Comparison of ENCODE assay signal across 13 mouse cellular contexts in genomic region chr1:119194533-119194932, GRCm38 (mm10).
DNase-seq lines count a peak whose midpoint lies in the region; ATAC-seq and TF ChIP-seq lines count a peak whose summit lies in the region.
"Had no signal": no experiment of that assay in that cellular context is flagged by ENCODE, and none has a peak within 500 bp of the region (broad histone marks: within the 10 kb centered on the region; RNA-seq: fewer than 3 reads in every experiment).

No protein-coding gene starts in this region.

- H3K36me3 ChIP-seq in kidney, embryonic 14.5 days (ENCODE audit: control insufficient read depth, insufficient read depth, low read length) = no peaks in the 10 kb centered on the region
- H3K36me3 ChIP-seq in heart, embryonic 13.5 days = no peaks in the 10 kb centered on the region
- H3K36me3 ChIP-seq in midbrain, postnatal 0 days (ENCODE audit: insufficient read depth, low read length) = no peaks in the 10 kb centered on the region
- H3K36me3 ChIP-seq: limb, embryonic 10.5 days; liver, embryonic 13.5 days had no signal

- H3K27me3 ChIP-seq in kidney, embryonic 14.5 days (ENCODE audit: control insufficient read depth, insufficient read depth, low read length) = 0 out of 2 replicates have a peak, but pooled peaks cover 6% of the 10 kb centered on the region
- H3K27me3 ChIP-seq in heart, embryonic 13.5 days (replicated peaks) = peaks cover 9% of the 10 kb centered on the region
- H3K27me3 ChIP-seq in midbrain, postnatal 0 days (ENCODE audit: insufficient read depth, low read length) = no peaks in the 10 kb centered on the region

- 51% methylated on average over 6 of the region's 6 CpGs for WGBS in kidney, embryonic 14.5 days
- WGBS in heart, embryonic 13.5 days = 11% methylated on average over 6 of the region's 6 CpGs
- 30% methylated on average over 6 of the region's 6 CpGs for WGBS in midbrain, postnatal 0 days

- H3K9ac ChIP-seq in kidney, embryonic 14.5 days (ENCODE audit: low read depth, low read length) = no peak overlapping the region
- peak overlapping the region; percentile 45; the same call in 1 of the 2 replicates for H3K9ac ChIP-seq in heart, embryonic 13.5 days
- H3K9ac ChIP-seq in midbrain, postnatal 0 days (replicated peaks; ENCODE audit: low read length, poor library complexity, severe bottlenecking) = no peak overlapping the region
- H3K9ac ChIP-seq: liver, embryonic 13.5 days had no signal

- no peak overlapping the region for H3K4me3 ChIP-seq in kidney, embryonic 14.5 days (ENCODE audit: low read length)
- H3K4me3 ChIP-seq in heart, embryonic 13.5 days = no peak overlapping the region
- no peak overlapping the region for H3K4me3 ChIP-seq in midbrain, postnatal 0 days (ENCODE audit: low read depth, low read length)
- H3K4me3 ChIP-seq: limb, embryonic 10.5 days; liver, embryonic 13.5 days; megakaryocyte, embryonic 14.5 days had no signal

- no peak overlapping the region for H3K4me2 ChIP-seq in kidney, embryonic 14.5 days (replicated peaks; ENCODE audit: low read depth, low read length)
- peak overlapping the region; percentile 44 for H3K4me2 ChIP-seq in heart, embryonic 13.5 days
- no peak overlapping the region for H3K4me2 ChIP-seq in midbrain, postnatal 0 days (ENCODE audit: low read depth, low read length, poor library complexity, severe bottlenecking)
- H3K4me2 ChIP-seq: liver, embryonic 13.5 days had no signal

- DNase-seq in embryo, embryonic 10.5 days (ENCODE audit: low spot score) = peak; percentile 10
- DNase-seq in embryo, embryonic 11 days = no peak
- peak; percentile 26 for DNase-seq in kidney, adult 9 months
- DNase-seq in midbrain, postnatal 0 days (ENCODE audit: low spot score) = peak; percentile 11
- DNase-seq in thymus, postnatal 4 days = no peak
- no peak for DNase-seq in adrenal gland, postnatal 4 days (ENCODE audit: low spot score in 2 of 2)
- DNase-seq: cerebellum, adult 2 months; liver, embryonic 13.5 days had no signal

- no peak for ATAC-seq in kidney, embryonic 14.5 days (ENCODE audit: low FRiP score, low TSS enrichment)
- ATAC-seq in heart, embryonic 13.5 days (ENCODE audit: extremely low read depth, insufficient number of reproducible peaks, low FRiP score, low TSS enrichment) = peak; percentile 23; the same call in 1 of the 2 replicates
- ATAC-seq in midbrain, postnatal 0 days (ENCODE audit: low FRiP score) = no peak
- ATAC-seq: lung, postnatal 0 days had no signal

- no peaks in the 10 kb centered on the region for H3K9me3 ChIP-seq in kidney, embryonic 14.5 days (ENCODE audit: control insufficient read depth, low read length)
- H3K9me3 ChIP-seq in heart, embryonic 13.5 days = no peaks in the 10 kb centered on the region
- H3K9me3 ChIP-seq in midbrain, postnatal 0 days (ENCODE audit: low read length) = no peaks in the 10 kb centered on the region
- H3K9me3 ChIP-seq: limb, embryonic 10.5 days; liver, embryonic 13.5 days; megakaryocyte, embryonic 14.5 days had no signal

- no peak overlapping the region for H3K27ac ChIP-seq in kidney, embryonic 14.5 days (ENCODE audit: low read depth, low read length)
- H3K27ac ChIP-seq in heart, embryonic 13.5 days (replicated peaks) = peak overlapping the region; percentile 75
- no peak overlapping the region for H3K27ac ChIP-seq in midbrain, postnatal 0 days (ENCODE audit: low read depth, low read length)
- H3K27ac ChIP-seq: limb, embryonic 10.5 days; liver, embryonic 13.5 days had no signal

- 0 out of 2 replicates have a peak, but pooled peaks cover 4% of the 10 kb centered on the region for H3K4me1 ChIP-seq in kidney, embryonic 14.5 days (ENCODE audit: control insufficient read depth, insufficient read depth, low read length)
- H3K4me1 ChIP-seq in heart, embryonic 13.5 days = peaks cover 45% of the 10 kb centered on the region
- 0 out of 2 replicates have a peak, but pooled peaks cover 4% of the 10 kb centered on the region for H3K4me1 ChIP-seq in midbrain, postnatal 0 days (ENCODE audit: insufficient read depth, low read length)
- H3K4me1 ChIP-seq: megakaryocyte, embryonic 14.5 days had no signal

- no peak for TF ChIP-seq CTCF in midbrain, postnatal 0 days (IDR thresholded peaks at IDR 0.05)

Comparison
In these comparisons a context has a peak if more than half of its experiments do, and no peak if none do; other contexts are left out.
1. DNase-seq: peak in embryo, embryonic 10.5 days (single experiment), kidney, adult 9 months (single experiment) and midbrain, postnatal 0 days (single experiment); none in embryo, embryonic 11 days (single experiment), thymus, postnatal 4 days (single experiment) and adrenal gland, postnatal 4 days (0 of 2).